Mouse (Mus musculus): Measurements from ENCODE around the gene Gm20747. TPM values are rescaled to one million over a fixed set of nuclear protein-coding genes. Genes with fewer than 3 reads are reported as not detected.

Gm20747 gene
- polyA plus RNA-seq (2012; rRNA removed) = not detected in 2 replicates

GRCm38 (mm10) chrY:53418191-53418590, at the start of gene Gm20747:
TSS of gene Gm20747 (minus strand) at chrY:53418291.

